Mouse (Mus musculus) liver, embryonic 15.5 days (tissue): ENCODE results near the gene Selenos. TPM values are rescaled to one million over a fixed set of nuclear protein-coding genes. Genes with fewer than 3 reads are reported as not detected.

Experiments used
- ATAC-seq: fragments of 200-750 bp; cut with Nextera tagmentation; 2 replicates; pipeline ENCODE4 v1.8.0; 2017; ENCODE audit warnings: moderate number of reproducible peaks, mild to moderate bottlenecking, moderate library complexity; ENCODE audit not compliant: insufficient read depth
- H3K27ac ChIP-seq: fragments of 300-500 bp; sonication (generic); replicated peaks from 2 replicates; pipeline ENCODE4 v1.5.1; 2015; ENCODE audit warnings: mild to moderate bottlenecking, inconsistent platforms
- H3K27me3 ChIP-seq: fragments of 300-500 bp; sonication (generic); 2 replicates; pipeline ENCODE4 v1.6.1; 2015; ENCODE audit warnings: mild to moderate bottlenecking, inconsistent platforms
- H3K36me3 ChIP-seq: fragments of 300-500 bp; sonication (generic); replicated peaks from 2 replicates; pipeline ENCODE4 v1.6.1; 2015; ENCODE audit warnings: moderate library complexity, mild to moderate bottlenecking, inconsistent platforms
- H3K4me1 ChIP-seq: fragments of 300-500 bp; sonication (generic); replicated peaks from 2 replicates; pipeline ENCODE4 v1.6.1; 2015; ENCODE audit warnings: inconsistent platforms
- H3K4me2 ChIP-seq: fragments of 300-500 bp; sonication (generic); 2 replicates; pipeline ENCODE4 v1.6.1; 2015; ENCODE audit warnings: moderate library complexity, mild to moderate bottlenecking, inconsistent platforms
- H3K4me3 ChIP-seq: fragments of 300-500 bp; sonication (generic); replicated peaks from 2 replicates; pipeline ENCODE4 v1.5.1; 2015; ENCODE audit warnings: mild to moderate bottlenecking, inconsistent platforms
- H3K9ac ChIP-seq: fragments of 300-500 bp; sonication (generic); 2 replicates; pipeline ENCODE4 v1.6.1; 2015; ENCODE audit warnings: moderate library complexity, mild to moderate bottlenecking, inconsistent platforms
- H3K9me3 ChIP-seq: fragments of 300-500 bp; sonication (generic); replicated peaks from 2 replicates; pipeline ENCODE4 v1.6.1; 2016; ENCODE audit warnings: inconsistent platforms
- WGBS: fragments of 180-500 bp; shearing (Covaris S2); methylation state at CpG from one replicate; pipeline ENCODE4 v1.1.7; 2015; ENCODE audit warnings: mixed read lengths; ENCODE audit not compliant: insufficient replicate concordance; 5-methylcytosine and 5-hydroxymethylcytosine counted together
- polyA plus RNA-seq: library from polyadenylated mRNA; unstranded; fragments of >200 nt; fragmentation: Nextera tagmentation; extraction: Ambion mirVana; gene quantifications from 2 replicates; pipeline ENCODE4 v1.2.1, GENCODE M21; 2015

The Selenos gene
- polyA plus RNA-seq, 1 experiment from 2014 or later, result 65.4 TPM

GRCm38 (mm10) chr7:66108961-66109854 lies 29.8 kb downstream of the Selenos start, which contains the start of gene Chsy1:
Gene Chsy1 (plus strand): TSS chr7:66109515.
- Histone ChIP-seq H3K4me1 (peaks cover 49% of the 10 kb centered on the region), H3K27me3 (peaks cover 14% of the 10 kb centered on the region), H3K9me3 (no peaks in the 10 kb centered on the region), H3K9ac (peak within 1 kb of the TSS; percentile 78), H3K36me3 (no peaks in the 10 kb centered on the region), H3K27ac (peak within 1 kb of the TSS; percentile 85), H3K4me2 (peak within 1 kb of the TSS; percentile 99), H3K4me3 (peak within 1 kb of the TSS; percentile 78)
- ATAC-seq, result peak; percentile 65
- WGBS, result under 1% methylated on average over 111 of the region's 123 CpGs

- Histone ChIP-seq H3K36me3 (no peaks in the 10 kb centered on the region), H3K4me3 (peak overlapping the region; percentile 78), H3K4me1 (peaks cover 58% of the 10 kb centered on the region), H3K4me2 (peak overlapping the region; percentile 99), H3K27me3 (peaks cover 14% of the 10 kb centered on the region), H3K9ac (peak overlapping the region; percentile 78), H3K27ac (peak overlapping the region; percentile 85), H3K9me3 (no peaks in the 10 kb centered on the region)
- peak; percentile 46 for ATAC-seq
- under 1% methylated on average over 73 of the region's 77 CpGs for WGBS
Measured at GRCm38 (mm10) chr7:66109855-66110635, 30.6 kb downstream of the Selenos start.

GRCm38 (mm10) chr7:66110636-66111112 lies 31.2 kb downstream of the Selenos start:
- H3K36me3 ChIP-seq, result no peaks in the 10 kb centered on the region
- H3K4me3 ChIP-seq, result peak overlapping the region; percentile 78
- peaks cover 14% of the 10 kb centered on the region for H3K27me3 ChIP-seq
- peak overlapping the region; percentile 78 for H3K9ac ChIP-seq
- ATAC-seq, result no peak
- H3K27ac ChIP-seq, result peak overlapping the region; percentile 85
- WGBS, result 9% methylated on average over 10 of the region's 10 CpGs
- H3K4me2 ChIP-seq, result peak overlapping the region; percentile 99
- peaks cover 64% of the 10 kb centered on the region for H3K4me1 ChIP-seq
- no peaks in the 10 kb centered on the region for H3K9me3 ChIP-seq

GRCm38 (mm10) chr7:66111211-66111610 lies 31.8 kb downstream of the Selenos start:
- whole genome bisulfite sequencing, result 69% methylated on average over 10 of the region's 10 CpGs
- peak overlapping the region; percentile 99 for H3K4me2 ChIP-seq
- H3K4me1 ChIP-seq, result peaks cover 69% of the 10 kb centered on the region
- H3K4me3 ChIP-seq, result peak overlapping the region; percentile 78
- peak overlapping the region; percentile 78 for H3K9ac ChIP-seq
- no peaks in the 10 kb centered on the region for H3K9me3 ChIP-seq
- ATAC-seq, result no peak
- H3K27ac ChIP-seq, result peak overlapping the region; percentile 85
- no peaks in the 10 kb centered on the region for H3K36me3 ChIP-seq
- peaks cover 14% of the 10 kb centered on the region for H3K27me3 ChIP-seq

- WGBS, result 31% methylated on average over 3 of the region's 3 CpGs
- H3K4me3 ChIP-seq, result peak overlapping the region; percentile 30
- peak overlapping the region; percentile 80 for H3K27ac ChIP-seq
- H3K4me1 ChIP-seq, result peaks cover 88% of the 10 kb centered on the region
- H3K4me2 ChIP-seq, result peak overlapping the region; percentile 99
- no peaks in the 10 kb centered on the region for H3K36me3 ChIP-seq
- no peaks in the 10 kb centered on the region for H3K27me3 ChIP-seq
- ATAC-seq, result peak; percentile 67
- H3K9ac ChIP-seq, result peak overlapping the region; percentile 45; the same call in 1 of the 2 replicates
- no peaks in the 10 kb centered on the region for H3K9me3 ChIP-seq
Measured at GRCm38 (mm10) chr7:66113561-66113960, 34.1 kb downstream of the Selenos start.

GRCm38 (mm10) chr7:66115821-66116343 lies 36.4 kb downstream of the Selenos start:
- peaks cover 92% of the 10 kb centered on the region for H3K4me1 ChIP-seq
- peak overlapping the region; percentile 14; the same call in 1 of the 2 replicates for H3K9ac ChIP-seq
- H3K27ac ChIP-seq, result peak overlapping the region; percentile 49; the same call in 1 of the 2 replicates
- H3K4me2 ChIP-seq, result peak overlapping the region; percentile 57
- no peak for ATAC-seq
- no peaks in the 10 kb centered on the region for H3K36me3 ChIP-seq
- no peaks in the 10 kb centered on the region for H3K27me3 ChIP-seq
- H3K9me3 ChIP-seq, result no peaks in the 10 kb centered on the region
- peak overlapping the region; percentile 24; the same call in 1 of the 2 replicates for H3K4me3 ChIP-seq
- 44% methylated on average over 11 of the region's 11 CpGs for WGBS

- no peak overlapping the region for H3K27ac ChIP-seq
- no peak for ATAC-seq
- no peaks in the 10 kb centered on the region for H3K9me3 ChIP-seq
- peaks cover 93% of the 10 kb centered on the region for H3K4me1 ChIP-seq
- H3K4me3 ChIP-seq, result no peak overlapping the region
- H3K36me3 ChIP-seq, result no peaks in the 10 kb centered on the region
- WGBS, result 36% methylated on average over 8 of the region's 8 CpGs
- H3K9ac ChIP-seq, result no peak overlapping the region
- H3K27me3 ChIP-seq, result no peaks in the 10 kb centered on the region
- H3K4me2 ChIP-seq, result peak overlapping the region; percentile 57
Measured at GRCm38 (mm10) chr7:66116906-66117482, 37.5 kb downstream of the Selenos start.

- no peak overlapping the region for H3K9ac ChIP-seq
- H3K4me2 ChIP-seq, result no peak overlapping the region
- peaks cover 85% of the 10 kb centered on the region for H3K4me1 ChIP-seq
- no peak overlapping the region for H3K4me3 ChIP-seq
- ATAC-seq, result no peak
- WGBS, result 39% methylated on average over 3 of the region's 3 CpGs
- H3K27me3 ChIP-seq, result no peaks in the 10 kb centered on the region
- no peaks in the 10 kb centered on the region for H3K36me3 ChIP-seq
- no peaks in the 10 kb centered on the region for H3K9me3 ChIP-seq
- no peak overlapping the region for H3K27ac ChIP-seq
Measured at GRCm38 (mm10) chr7:66118046-66118445, 38.6 kb downstream of the Selenos start.

GRCm38 (mm10) chr7:66118796-66119195 lies 39.3 kb downstream of the Selenos start:
- H3K4me2 ChIP-seq, result no peak overlapping the region
- no peaks in the 10 kb centered on the region for H3K36me3 ChIP-seq
- no peak overlapping the region for H3K4me3 ChIP-seq
- no peaks in the 10 kb centered on the region for H3K9me3 ChIP-seq
- no peak for ATAC-seq
- H3K27ac ChIP-seq, result peak overlapping the region; percentile 34; the same call in 1 of the 2 replicates
- no peak overlapping the region for H3K9ac ChIP-seq
- H3K4me1 ChIP-seq, result peaks cover 77% of the 10 kb centered on the region
- 75% methylated on average over 7 of the region's 7 CpGs for WGBS
- no peaks in the 10 kb centered on the region for H3K27me3 ChIP-seq

GRCm38 (mm10) chr7:66120139-66120538 lies 40.7 kb downstream of the Selenos start:
- H3K36me3 ChIP-seq, result peaks cover 9% of the 10 kb centered on the region
- no peak overlapping the region for H3K9ac ChIP-seq
- WGBS, result 20% methylated on average over 1 of the region's 1 CpGs
- H3K4me3 ChIP-seq, result no peak overlapping the region
- no peaks in the 10 kb centered on the region for H3K27me3 ChIP-seq
- ATAC-seq, result no peak
- no peak overlapping the region for H3K4me2 ChIP-seq
- no peaks in the 10 kb centered on the region for H3K9me3 ChIP-seq
- H3K27ac ChIP-seq, result no peak overlapping the region
- peaks cover 69% of the 10 kb centered on the region for H3K4me1 ChIP-seq
